Mouse (Mus musculus) ES-Bruce4 (cell line): ENCODE data around the gene Mtrf1l.

ENCODE experiments used
- CTCF ChIP-seq: IDR thresholded peaks from one replicate; pipeline ENCODE4 v1.8.1; 2011; ENCODE audit warnings: low read depth, low read length
- POLR2A ChIP-seq: IDR thresholded peaks from one replicate; pipeline ENCODE4 v1.8.1; 2011; ENCODE audit warnings: low read length; ENCODE audit not compliant: insufficient read depth

DNA sequence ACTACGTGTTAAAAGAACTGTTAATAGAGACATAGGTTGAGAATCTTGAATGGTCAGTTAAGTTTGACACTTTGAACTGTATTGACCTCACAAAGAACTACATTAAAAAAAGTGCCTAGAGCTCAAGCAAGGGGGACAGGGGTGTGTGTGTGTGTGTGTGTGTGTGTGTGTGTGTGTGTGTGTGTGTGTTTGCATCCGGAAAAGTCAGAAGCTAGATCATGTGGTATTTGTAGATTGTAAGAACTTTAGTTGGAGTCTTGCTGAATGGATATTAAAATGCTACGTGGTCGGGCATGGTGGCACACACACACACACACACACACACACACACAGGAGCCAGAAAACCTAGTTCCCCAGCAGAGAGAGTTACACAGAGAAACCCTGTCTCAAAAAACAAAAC, 16.7 kb downstream of the Mtrf1l start:
- TF ChIP-seq CTCF (no peak), POLR2A (no peak)
